Mouse (Mus musculus): ENCODE measurements around the gene Slc6a18.

Slc6a18 gene

GRCm38 (mm10) chr13:73685502-73685901 lies 7.7 kb upstream of the Slc6a18 start:
- DNase-seq (ENCODE audit: low spot score) = no peak

- DNase-seq (ENCODE audit: low spot score) = no peak
Measured at GRCm38 (mm10) chr13:73684412-73684811, 6.6 kb upstream of the Slc6a18 start.

GRCm38 (mm10) chr13:73683682-73684081 lies 5.9 kb upstream of the Slc6a18 start:
- no peak for DNase-seq (ENCODE audit: low spot score)

- no peak for DNase-seq (ENCODE audit: low spot score)
Measured at GRCm38 (mm10) chr13:73682226-73682625, 4.4 kb upstream of the Slc6a18 start.

- no peak for DNase-seq (ENCODE audit: low spot score)
Measured at GRCm38 (mm10) chr13:73680394-73680793, 2.6 kb upstream of the Slc6a18 start.

GRCm38 (mm10) chr13:73679311-73679710 lies 1.5 kb upstream of the Slc6a18 start:
- no peak for DNase-seq (ENCODE audit: low spot score)

- DNase-seq (ENCODE audit: low spot score) = no peak
Measured at GRCm38 (mm10) chr13:73675161-73675560, 2.7 kb downstream of the Slc6a18 start.

- no peak for DNase-seq (ENCODE audit: low spot score)
Measured at GRCm38 (mm10) chr13:73660163-73660695, 17.6 kb downstream of the Slc6a18 start.

GRCm38 (mm10) chr13:73658953-73659352 lies 18.9 kb downstream of the Slc6a18 start:
- DNase-seq (ENCODE audit: low spot score) = no peak

GRCm38 (mm10) chr13:73654976-73655375 lies 22.8 kb downstream of the Slc6a18 start:
- DNase-seq (ENCODE audit: low spot score) = no peak

- DNase-seq (ENCODE audit: low spot score) = no peak
Measured at GRCm38 (mm10) chr13:73653266-73653665, 24.6 kb downstream of the Slc6a18 start.

GRCm38 (mm10) chr13:73646397-73647087 lies 31.3 kb downstream of the Slc6a18 start:
- no peak for DNase-seq (ENCODE audit: low spot score)

GRCm38 (mm10) chr13:73641296-73641695 lies 36.5 kb downstream of the Slc6a18 start:
- DNase-seq (ENCODE audit: low spot score) = no peak

GRCm38 (mm10) chr13:73637826-73638225 lies 40.0 kb downstream of the Slc6a18 start:
- DNase-seq (ENCODE audit: low spot score) = no peak

- no peak for DNase-seq (ENCODE audit: low spot score)
Measured at GRCm38 (mm10) chr13:73631837-73632236, 46.0 kb downstream of the Slc6a18 start.

GRCm38 (mm10) chr13:73628586-73629113 lies 49.2 kb downstream of the Slc6a18 start:
- DNase-seq (ENCODE audit: low spot score) = no peak

GRCm38 (mm10) chr13:73626745-73627549 lies 50.9 kb downstream of the Slc6a18 start, which contains the start of gene Tert:
Gene Tert, plus strand, starts transcription at chr13:73626911.
- DNase-seq (ENCODE audit: low spot score) = peak; percentile 10

- DNase-seq (ENCODE audit: low spot score) = no peak
Measured at GRCm38 (mm10) chr13:73626410-73626744, 51.4 kb downstream of the Slc6a18 start.

GRCm38 (mm10) chr13:73620637-73621036 lies 57.2 kb downstream of the Slc6a18 start:
- no peak for DNase-seq (ENCODE audit: low spot score)

GRCm38 (mm10) chr13:73618406-73618805 lies 59.4 kb downstream of the Slc6a18 start:
- no peak for DNase-seq (ENCODE audit: low spot score)
